Mouse (Mus musculus) ovary, adult 2 months (tissue): ENCODE data around the gene Rbpjl. TPM values are rescaled to one million over a fixed set of nuclear protein-coding genes. Genes with fewer than 3 reads are reported as not detected.

Experiments
- polyA plus RNA-seq: library from polyadenylated mRNA; depleted of rRNA; stranded (reverse); fragments of >200 nt; gene quantifications from 2 replicates; pipeline ENCODE4 v1.2.3, GENCODE M21; 2012; rRNA removed

The Rbpjl gene
- 0.08 TPM in 1 of 2 replicates, not detected in the other for polyA plus RNA-seq

DNA sequence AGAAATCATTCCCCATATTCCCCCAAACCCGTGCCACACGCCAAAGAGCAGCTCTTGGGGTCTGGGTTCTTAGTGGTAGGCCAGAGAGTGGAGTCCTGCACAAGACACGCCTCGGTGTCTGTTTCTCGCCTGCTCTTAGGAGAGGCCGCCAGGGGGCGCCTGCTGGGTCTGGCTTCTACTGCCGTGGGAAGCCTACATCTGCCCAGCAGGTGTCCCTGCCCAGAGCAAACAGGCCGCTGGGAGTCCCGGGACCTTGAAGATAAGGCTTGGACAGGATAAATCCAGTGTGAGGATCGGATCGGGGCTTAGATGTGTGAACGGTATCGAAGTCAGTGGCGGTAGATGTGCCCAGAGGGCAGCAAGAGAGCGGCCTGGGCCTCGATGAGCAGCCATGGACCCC, at the start of gene Rbpjl:
TSS of gene Rbpjl (plus strand) at position 236 of the 400 bp plus-strand sequence.

DNA sequence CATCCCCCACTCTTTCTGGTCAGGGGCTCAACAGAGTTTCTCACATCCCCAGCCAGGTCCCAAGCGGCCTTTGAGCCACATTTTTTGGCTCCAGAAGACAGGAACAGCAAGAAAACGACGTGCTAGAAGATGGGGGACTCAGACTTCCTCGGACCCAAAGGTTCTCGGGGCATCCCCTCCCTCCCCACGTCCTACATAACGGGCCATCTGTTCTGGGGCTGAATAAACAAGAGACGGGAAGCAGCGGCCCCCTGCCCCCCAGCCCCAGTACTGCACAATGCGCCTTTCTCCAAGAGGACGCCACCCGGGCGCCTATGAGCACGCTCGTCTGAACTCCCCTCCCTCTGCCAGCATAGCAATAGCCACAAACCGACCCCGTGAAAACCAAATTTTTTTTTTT, 13.9 kb upstream of the Rbpjl start, which contains the start of gene Slpi:
TSS of gene Slpi (minus strand) at position 76 of the 400 bp plus-strand sequence.

DNA sequence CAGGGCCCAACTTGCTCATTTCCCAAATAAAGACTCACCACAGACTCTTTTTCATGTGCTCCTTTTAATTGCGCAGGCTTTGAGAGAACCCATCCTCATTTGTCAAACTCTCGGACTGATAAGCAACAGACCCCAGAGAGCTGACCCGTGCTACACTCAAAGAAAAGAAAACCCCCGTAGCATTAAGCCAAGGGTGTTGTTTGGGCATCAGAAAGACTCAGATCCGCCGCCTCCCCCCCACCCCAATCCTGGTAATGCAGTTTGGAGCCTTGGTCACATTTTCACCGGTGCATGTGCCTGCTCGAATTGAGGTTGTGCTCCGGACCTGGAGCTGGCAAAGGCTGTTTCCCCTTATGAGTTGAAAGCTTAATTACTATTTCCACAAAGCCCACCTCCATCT, 2.1 kb downstream of the Rbpjl start, which contains the start of gene Matn4:
TSS of gene Matn4 (minus strand) at position 101 of the 400 bp plus-strand sequence.

DNA sequence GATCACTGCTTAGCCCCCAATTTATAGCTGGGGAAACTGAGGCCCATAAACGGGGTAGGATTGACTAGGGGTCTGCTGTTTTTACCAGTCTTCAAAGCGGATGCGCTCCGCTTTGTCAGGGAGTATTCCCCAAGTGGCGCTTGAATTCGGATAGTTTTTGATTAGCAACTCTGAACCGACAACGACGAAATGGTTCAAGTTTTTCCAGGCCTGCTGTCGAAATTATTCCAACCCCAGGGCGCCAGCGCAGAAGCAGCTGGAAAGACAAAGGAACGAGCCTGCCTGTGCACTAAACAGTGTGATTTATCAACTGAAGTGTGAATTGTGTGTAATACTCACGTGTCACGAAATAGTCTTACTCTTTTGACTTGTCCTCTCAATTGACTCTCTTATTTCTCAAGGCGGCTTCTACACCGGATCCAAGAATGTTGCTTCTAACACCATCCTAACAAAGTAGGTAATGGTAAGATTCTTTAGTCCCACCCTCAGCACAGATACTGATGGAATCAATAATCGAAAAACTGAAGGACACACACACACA, 40.6 kb downstream of the Rbpjl start, which contains the start of gene Sdc4:
TSS of gene Sdc4 (minus strand) at position 428 of the 541 bp plus-strand sequence.

DNA sequence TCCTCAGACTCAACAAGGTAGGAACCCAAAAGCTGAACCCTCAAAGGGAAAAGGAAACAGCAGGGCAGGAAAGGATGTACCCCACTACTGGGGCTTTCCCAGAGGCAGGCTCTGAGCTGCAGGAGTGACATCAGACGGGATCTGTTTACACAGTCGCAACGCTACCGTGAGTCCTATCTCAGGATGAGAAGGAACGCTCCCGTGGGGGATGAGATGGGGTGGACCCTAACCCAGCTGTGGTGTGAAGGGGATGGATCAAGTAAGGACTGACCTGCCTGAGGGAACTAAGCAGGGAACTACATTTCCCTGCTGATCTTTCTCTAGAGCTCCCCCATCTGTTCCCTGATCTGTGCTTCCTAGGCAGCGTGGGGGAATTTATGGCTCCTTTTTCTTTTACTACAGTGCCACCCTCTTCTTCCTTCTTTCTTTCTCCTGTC, 53.9 kb downstream of the Rbpjl start, which contains the start of gene Sys1:
TSS of gene Sys1 (plus strand) at position 101 of the 437 bp plus-strand sequence.

DNA sequence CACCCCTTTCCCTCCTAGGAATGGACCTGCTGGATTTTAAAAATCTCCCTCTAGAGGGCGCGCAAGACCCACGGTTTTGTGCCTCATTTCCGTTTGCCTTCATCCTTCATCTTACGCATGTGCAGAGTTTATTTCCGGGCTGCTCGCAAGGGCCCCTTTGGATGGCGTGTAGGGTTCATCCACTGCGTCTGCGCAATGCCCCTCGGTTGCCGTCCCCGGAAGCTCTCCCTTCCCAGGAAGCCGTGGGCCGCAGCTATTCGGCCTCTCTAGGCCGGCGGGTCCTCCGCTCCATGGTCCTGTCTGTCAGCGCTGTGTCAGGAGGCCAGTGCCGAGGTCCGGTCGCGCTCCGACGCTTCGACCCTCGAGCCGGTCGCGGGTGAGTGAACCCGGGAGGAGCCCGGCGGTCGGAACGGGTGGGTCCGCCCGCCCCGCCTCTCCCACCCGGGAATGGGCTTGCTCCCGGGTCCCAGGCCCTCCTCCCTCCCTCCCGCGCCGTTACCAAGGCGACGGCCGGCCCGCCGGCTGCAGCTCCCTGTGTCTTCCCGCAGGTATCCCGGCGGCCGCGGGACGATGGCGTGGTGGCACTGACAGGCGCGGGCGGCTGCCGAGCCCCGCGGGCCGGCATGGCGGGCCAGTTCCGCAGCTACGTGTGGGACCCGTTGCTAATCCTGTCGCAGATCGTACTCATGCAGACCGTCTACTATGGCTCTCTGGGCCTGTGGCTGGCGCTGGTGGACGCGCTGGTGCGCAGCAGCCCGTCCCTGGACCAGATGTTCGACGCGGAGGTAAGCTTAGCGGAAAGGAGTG, 58.0 kb downstream of the Rbpjl start, which contains the start of gene Gm20458:
TSS of gene Gm20458 (plus strand) at position 223 of the 807 bp plus-strand sequence.

Other genes starting within 250 kb of the Rbpjl start
- 0.33 and 0.40 TPM in 2 replicates for gene Kcns1, start 232.0 kb upstream of the Rbpjl start, polyA plus RNA-seq
- gene Wfdc5, start 220.4 kb upstream of the Rbpjl start, polyA plus RNA-seq = not detected in 2 replicates
- 0.60 TPM in 1 of 2 replicates, not detected in the other for gene Wfdc12, start 212.5 kb upstream of the Rbpjl start, polyA plus RNA-seq
- gene Wfdc15a, start 203.0 kb upstream of the Rbpjl start, polyA plus RNA-seq = not detected in 2 replicates
- gene Wfdc15b, start 181.5 kb upstream of the Rbpjl start, polyA plus RNA-seq = 8.0 and 12.6 TPM in 2 replicates
- not detected in 2 replicates for gene Svs2, start 164.7 kb upstream of the Rbpjl start, polyA plus RNA-seq
- not detected in 2 replicates for gene Svs3b, start 146.5 kb upstream of the Rbpjl start, polyA plus RNA-seq
- not detected in 2 replicates for gene Svs4, start 124.7 kb upstream of the Rbpjl start, polyA plus RNA-seq
- not detected in 2 replicates for gene Svs3a, start 113.9 kb upstream of the Rbpjl start, polyA plus RNA-seq
- gene Svs6, start 86.4 kb upstream of the Rbpjl start, polyA plus RNA-seq = not detected in 2 replicates
- gene Svs5, start 70.4 kb upstream of the Rbpjl start, polyA plus RNA-seq = 0.37 TPM in 1 of 2 replicates, not detected in the other
- gene Slpi, start 14.0 kb upstream of the Rbpjl start, polyA plus RNA-seq = 13.5 and 15.4 TPM in 2 replicates
- 0.45 and 0.52 TPM in 2 replicates for gene Matn4, start 2.0 kb downstream of the Rbpjl start, polyA plus RNA-seq
- gene Sdc4, start 40.7 kb downstream of the Rbpjl start, polyA plus RNA-seq = 58.9 and 68.8 TPM in 2 replicates
- gene Sys1, start 53.8 kb downstream of the Rbpjl start, polyA plus RNA-seq = 190 and 302 TPM in 2 replicates
- 92.2 and 115 TPM in 2 replicates for gene Gm20458, start 57.8 kb downstream of the Rbpjl start, polyA plus RNA-seq
- not detected in 2 replicates for gene Trp53tg5, start 70.6 kb downstream of the Rbpjl start, polyA plus RNA-seq
- 82.7 and 94.8 TPM in 2 replicates for gene Dbndd2, start 83.0 kb downstream of the Rbpjl start, polyA plus RNA-seq
- 211 and 273 TPM in 2 replicates for gene Pigt, start 94.4 kb downstream of the Rbpjl start, polyA plus RNA-seq
- gene Wfdc2, start 159.3 kb downstream of the Rbpjl start, polyA plus RNA-seq = 222 and 266 TPM in 2 replicates
- not detected in 2 replicates for gene Spint3, start 170.3 kb downstream of the Rbpjl start, polyA plus RNA-seq
- 1.2 TPM in 2 replicates for gene Wfdc6a, start 182.3 kb downstream of the Rbpjl start, polyA plus RNA-seq
- gene Eppin, start 190.5 kb downstream of the Rbpjl start, polyA plus RNA-seq = 1.6 and 1.7 TPM in 2 replicates
- 0.36 and 0.62 TPM in 2 replicates for gene Wfdc6b, start 210.4 kb downstream of the Rbpjl start, polyA plus RNA-seq
- 1.0 and 1.4 TPM in 2 replicates for gene Wfdc8, start 210.5 kb downstream of the Rbpjl start, polyA plus RNA-seq
- 0.33 TPM in 1 of 2 replicates, not detected in the other for gene Wfdc16, start 235.7 kb downstream of the Rbpjl start, polyA plus RNA-seq